Mouse (Mus musculus) cerebellum, adult 11 months (tissue): Measurements from ENCODE around the gene Notch1.

ENCODE experiments used
- DNase-seq: peaks from one replicate; pipeline ENCODE4 v3.0.0; 2022

The Notch1 gene

GRCm38 (mm10) chr2:26475505-26476430, 40.7 kb downstream of the Notch1 start:
- no peak for DNase-seq

GRCm38 (mm10) chr2:26474789-26475504, 41.5 kb downstream of the Notch1 start:
- DNase-seq: no peak

GRCm38 (mm10) chr2:26472312-26473090, 44.0 kb downstream of the Notch1 start:
- no peak for DNase-seq

GRCm38 (mm10) chr2:26471652-26472285, 44.7 kb downstream of the Notch1 start:
- DNase-seq: no peak

DNA sequence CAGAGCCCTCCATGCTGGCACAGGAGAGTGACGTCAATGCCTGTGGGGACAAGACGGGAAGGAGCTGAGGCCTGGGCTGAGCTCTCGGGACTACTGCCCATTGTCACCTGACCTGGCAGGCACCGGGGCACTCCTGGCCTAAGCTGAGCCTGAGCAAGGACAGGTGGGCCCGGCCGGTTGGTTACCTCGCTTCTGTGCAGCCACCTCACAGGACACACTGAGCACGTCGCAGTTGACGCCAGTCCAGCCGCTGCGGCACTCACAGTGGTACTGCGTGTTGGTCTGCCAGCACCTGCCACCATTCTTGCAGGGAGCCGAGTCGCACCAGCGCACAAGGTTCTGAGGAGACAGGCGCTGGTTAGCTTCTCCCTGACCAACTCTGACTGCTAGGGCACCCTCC, 45.5 kb downstream of the Notch1 start:
- no peak for DNase-seq

DNA sequence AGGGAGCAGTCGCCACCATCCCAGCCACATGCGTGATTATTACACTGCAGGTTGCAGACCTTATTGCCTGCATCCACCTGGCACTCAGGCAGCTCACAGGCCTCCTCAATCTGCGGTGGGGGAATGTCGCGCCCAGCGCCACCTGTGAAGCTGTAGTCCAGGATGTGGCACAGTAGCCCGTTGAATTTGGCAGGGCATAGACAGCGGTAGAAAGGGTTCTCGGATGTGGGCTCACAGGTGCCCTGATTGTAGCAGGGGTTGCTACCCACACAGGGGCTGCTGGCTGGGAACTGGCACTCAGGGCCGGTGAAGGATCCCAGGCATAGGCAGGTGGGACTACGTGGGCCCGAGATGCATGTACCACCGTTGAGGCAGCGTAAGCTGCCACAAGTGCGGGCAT, 48.1 kb downstream of the Notch1 start:
- DNase-seq: no peak

GRCm38 (mm10) chr2:26463412-26463811, 53.1 kb downstream of the Notch1 start:
- DNase-seq: no peak

GRCm38 (mm10) chr2:26462980-26463379, 53.5 kb downstream of the Notch1 start:
- no peak for DNase-seq

DNA sequence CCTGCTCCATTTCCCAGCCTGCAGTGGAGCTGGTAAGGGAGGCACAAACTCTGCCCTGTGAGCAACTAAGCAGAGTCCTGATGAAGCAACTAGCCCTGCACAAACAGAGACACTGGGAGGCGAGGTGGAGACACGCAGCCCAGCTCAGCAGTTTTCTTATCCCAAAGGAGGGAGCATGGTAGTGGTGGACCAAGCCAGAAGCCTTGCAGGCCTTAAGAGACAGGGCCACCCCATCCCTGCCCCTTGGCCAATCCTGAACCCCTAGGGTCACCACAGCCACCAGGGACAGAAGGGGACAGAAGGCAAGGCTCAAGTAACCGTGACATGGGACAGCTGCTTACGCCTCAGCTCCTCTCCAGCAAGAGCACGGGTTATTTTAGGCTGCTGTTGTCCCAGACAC, 54.8 kb downstream of the Notch1 start:
- DNase-seq: no peak

- DNase-seq: no peak
Observed at GRCm38 (mm10) chr2:26460837-26461236, 55.6 kb downstream of the Notch1 start.

DNA sequence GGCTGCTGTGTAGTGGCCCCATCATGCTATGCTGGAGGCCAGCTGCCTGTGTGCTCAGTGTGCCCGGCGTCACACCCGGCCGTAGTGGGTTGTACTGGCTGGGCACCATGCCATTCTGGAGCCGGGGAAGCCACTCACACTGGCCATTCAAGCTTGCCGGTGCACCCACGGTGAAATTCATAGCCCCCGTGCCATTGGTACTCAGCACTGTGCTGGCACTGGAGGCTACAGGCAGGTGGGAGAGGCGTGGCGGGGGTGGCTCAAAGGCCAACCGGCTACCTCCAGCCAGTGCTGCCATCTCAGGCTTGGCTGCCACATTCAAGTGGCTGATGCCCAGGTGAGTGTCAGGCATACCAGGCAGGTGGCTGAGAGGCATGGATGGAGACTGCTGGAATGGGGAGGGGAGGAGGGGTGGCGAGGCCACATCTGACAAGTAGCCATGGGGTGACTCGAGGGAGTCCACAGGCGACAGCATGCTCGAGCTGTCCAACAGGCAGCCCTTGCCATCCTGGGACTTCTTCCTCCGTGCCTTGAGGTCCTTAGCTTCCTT, 56.3 kb downstream of the Notch1 start:
- DNase-seq: no peak

GRCm38 (mm10) chr2:26459478-26459877, 57.0 kb downstream of the Notch1 start:
- no peak for DNase-seq

DNA sequence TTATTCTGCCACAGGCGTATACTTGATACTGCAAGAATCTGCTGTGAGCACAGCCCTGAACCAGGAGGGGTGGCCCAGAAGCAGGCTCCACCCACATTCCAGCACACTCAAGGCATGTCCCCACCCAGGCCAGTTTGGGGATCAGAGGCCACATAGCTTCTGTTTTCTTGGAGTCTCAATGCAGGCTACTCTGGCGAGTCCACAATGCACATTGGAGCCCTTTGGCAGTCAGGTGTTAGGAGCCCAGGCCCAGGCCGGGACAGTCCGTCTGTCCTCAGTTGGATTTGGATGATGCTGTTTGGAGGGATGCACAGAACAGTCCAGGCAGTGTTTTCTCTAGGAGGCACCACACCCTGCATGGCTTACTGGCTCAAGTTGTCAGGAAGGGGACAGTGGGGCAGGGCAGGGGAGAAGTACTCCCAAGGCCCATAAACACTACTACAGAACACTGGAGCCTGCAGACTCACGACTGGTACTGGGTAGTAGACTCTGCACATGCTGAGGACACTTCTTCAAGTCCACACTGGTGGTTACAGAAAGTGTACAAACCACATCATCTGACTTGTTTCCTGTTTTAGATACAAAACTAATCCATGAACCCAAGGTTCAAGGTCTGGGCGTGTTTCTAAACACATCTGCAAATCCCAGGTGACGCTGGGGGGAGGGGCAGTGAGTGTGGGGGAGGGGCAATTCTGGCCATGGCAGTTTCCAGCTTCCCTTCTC, 57.9 kb downstream of the Notch1 start:
- no peak for DNase-seq

DNA sequence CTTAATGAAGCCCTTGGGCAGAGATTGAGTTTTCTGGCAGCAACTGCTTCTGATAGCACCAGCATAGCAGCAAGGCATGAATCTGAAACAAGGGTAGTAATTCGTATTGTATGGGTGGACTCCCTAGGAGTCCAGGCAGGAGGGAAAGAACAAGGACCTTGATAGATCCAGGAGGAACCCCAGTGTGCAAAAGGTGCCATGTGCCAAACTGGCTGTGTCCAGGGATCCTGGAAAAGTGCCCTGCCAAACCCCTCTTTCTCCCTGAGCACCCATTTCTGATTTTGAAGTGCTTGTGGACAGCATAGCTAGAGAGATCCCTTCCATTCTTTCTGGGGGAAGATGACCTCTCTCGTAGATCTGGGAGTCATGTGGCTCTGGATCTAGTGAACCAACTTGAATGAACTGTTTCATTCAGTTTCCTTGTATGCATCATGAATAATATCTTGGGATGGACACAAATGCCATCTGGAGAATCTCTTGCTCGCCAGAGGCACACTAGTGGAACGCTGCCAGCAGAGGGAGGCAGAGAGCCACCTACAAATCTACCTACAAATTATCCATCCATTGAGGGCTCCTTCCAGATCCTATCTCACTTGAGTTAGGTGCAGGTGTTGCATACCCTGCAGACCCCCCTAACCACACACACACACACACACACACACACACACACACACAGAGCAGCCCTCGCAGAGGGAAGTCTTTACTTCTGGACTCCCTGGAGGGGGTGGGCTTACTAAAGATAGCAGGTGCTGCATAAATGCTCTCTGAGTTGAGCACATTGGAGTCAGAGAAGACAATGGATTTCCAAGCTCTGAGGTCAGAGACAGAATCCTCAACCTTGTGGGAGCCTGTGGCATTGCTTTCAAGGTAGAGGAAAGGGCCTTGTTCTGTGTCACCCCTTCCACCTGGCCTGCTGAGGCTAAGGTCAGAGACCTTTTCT, 67.1 kb downstream of the Notch1 start:
- peak; percentile 79 for DNase-seq

DNA sequence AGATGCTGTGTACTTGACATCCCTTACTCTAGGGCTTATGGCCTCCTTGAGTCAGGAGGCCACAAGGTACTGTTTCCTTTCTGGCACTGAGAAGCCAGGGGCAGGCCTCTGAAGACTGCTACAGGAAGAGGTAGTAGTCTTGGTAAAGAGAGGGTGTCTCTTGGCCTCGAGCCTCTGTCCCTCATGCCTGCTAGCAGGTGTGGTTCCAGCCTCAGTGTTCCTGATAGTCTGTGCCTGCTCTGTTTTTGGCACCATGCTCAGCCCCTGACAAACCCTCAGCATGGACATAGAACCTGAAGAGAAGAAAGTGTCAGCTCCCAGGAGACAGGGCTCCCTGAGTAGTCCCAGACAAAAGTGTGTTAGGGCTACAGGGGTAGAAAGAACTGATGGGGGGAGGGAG, 69.0 kb downstream of the Notch1 start:
- DNase-seq: peak; percentile 27

GRCm38 (mm10) chr2:26446671-26447070, 69.8 kb downstream of the Notch1 start:
- DNase-seq: peak; percentile 28

DNA sequence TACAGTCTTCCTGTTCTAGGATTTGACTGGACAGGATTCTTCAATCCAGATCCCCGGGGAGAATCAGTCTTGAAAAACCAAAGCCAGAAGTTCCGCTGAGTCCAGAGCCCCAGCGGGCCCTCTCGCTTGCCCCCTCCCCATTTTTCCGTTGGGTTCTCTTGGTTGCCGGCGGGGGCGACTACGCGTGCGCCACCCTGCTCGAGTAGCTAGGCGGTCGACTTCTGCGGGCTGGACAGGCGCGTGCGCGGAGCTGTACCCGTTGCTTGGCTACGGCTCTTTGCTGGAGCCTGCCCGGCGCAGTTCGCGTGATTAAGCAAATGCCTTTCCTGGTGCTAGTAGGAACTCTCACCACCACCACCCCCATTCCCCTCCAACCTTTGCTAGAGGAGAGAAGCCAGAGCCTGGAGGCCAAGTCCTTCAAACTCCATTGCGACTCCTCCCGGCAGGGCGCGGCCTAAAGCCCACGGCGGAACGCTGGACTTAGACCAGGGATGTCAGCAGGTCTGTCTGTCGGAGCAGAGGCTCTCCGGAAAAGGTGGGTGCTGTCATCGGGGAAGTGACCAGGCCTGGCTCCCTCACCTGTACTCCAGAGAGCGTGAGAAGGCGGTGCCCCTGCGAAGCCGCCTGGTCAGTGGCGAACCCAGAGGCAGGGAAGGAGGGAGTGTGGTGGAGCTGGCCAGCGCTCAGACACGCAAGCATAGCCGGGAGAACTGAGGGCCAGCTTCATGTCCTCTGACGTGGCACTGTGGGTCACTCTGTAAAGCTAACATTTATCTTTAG, 70.6 kb downstream of the Notch1 start:
- no peak for DNase-seq

- DNase-seq: peak; percentile 100
Observed at GRCm38 (mm10) chr2:26444946-26445665, 71.4 kb downstream of the Notch1 start, which contains the start of gene Sec16a. Gene Sec16a (minus strand): TSS chr2:26445216.

- no peak for DNase-seq
Observed at GRCm38 (mm10) chr2:26444368-26444767, 72.1 kb downstream of the Notch1 start.
